Mouse (Mus musculus) limb, embryonic 11.5 days (tissue): ENCODE measurements around the gene Mllt10. TPM values are rescaled to one million over a fixed set of nuclear protein-coding genes. Genes with fewer than 3 reads are reported as not detected.

Experiments used
- ATAC-seq: fragments of 200-750 bp; cut with Nextera tagmentation; 2 replicates; pipeline ENCODE4 v1.8.0; 2017; ENCODE audit warnings: low read depth; ENCODE audit not compliant: insufficient number of reproducible peaks, low FRiP score, low TSS enrichment
- DNase-seq: peaks from one replicate; pipeline ENCODE4 v3.0.0-alpha.2; 2015; ENCODE audit warnings: low spot score
- H3K27ac ChIP-seq: fragments of 300-500 bp; sonication (generic); replicated peaks from 2 replicates; pipeline ENCODE4 v1.5.1; 2014; ENCODE audit warnings: low read depth, mild to moderate bottlenecking, low read length
- H3K27me3 ChIP-seq: fragments of 300-500 bp; sonication (generic); 2 replicates; pipeline ENCODE4 v1.6.1; 2014; ENCODE audit warnings: mild to moderate bottlenecking, low read length, mixed read lengths; ENCODE audit not compliant: control insufficient read depth, insufficient read depth
- H3K36me3 ChIP-seq: fragments of 300-500 bp; sonication (generic); 2 replicates; pipeline ENCODE4 v1.6.1; 2014; ENCODE audit warnings: mild to moderate bottlenecking, low read length, moderate library complexity, mixed read lengths; ENCODE audit not compliant: control insufficient read depth, insufficient read depth
- H3K4me1 ChIP-seq: fragments of 300-500 bp; sonication (generic); 2 replicates; pipeline ENCODE4 v1.6.1; 2014; ENCODE audit warnings: low read length, mixed read lengths; ENCODE audit not compliant: control insufficient read depth, insufficient read depth
- H3K4me2 ChIP-seq: fragments of 300-500 bp; sonication (generic); 2 replicates; pipeline ENCODE4 v1.6.1; 2014; ENCODE audit warnings: low read depth, mild to moderate bottlenecking, moderate library complexity; ENCODE audit not compliant: severe bottlenecking
- H3K4me3 ChIP-seq: fragments of 300-500 bp; sonication (generic); 2 replicates; pipeline ENCODE4 v1.5.1; 2014; ENCODE audit warnings: low read depth, low read length
- H3K9ac ChIP-seq: fragments of 300-500 bp; sonication (generic); 2 replicates; pipeline ENCODE4 v1.6.1; 2014; ENCODE audit warnings: mild to moderate bottlenecking, low read length
- H3K9me3 ChIP-seq: fragments of 300-500 bp; sonication (generic); 2 replicates; pipeline ENCODE4 v1.6.1; 2016; ENCODE audit warnings: low read length; ENCODE audit not compliant: control insufficient read depth
- WGBS: fragments of 180-500 bp; shearing (Covaris S2); extraction: QIAGEN DNeasy Blood & Tissue Kit; methylation state at CpG from one replicate; pipeline ENCODE4 v1.1.7; 2014; 5-methylcytosine and 5-hydroxymethylcytosine counted together
- polyA plus RNA-seq: library from polyadenylated mRNA; unstranded; fragments of >200 nt; fragmentation: Nextera tagmentation; extraction: Ambion mirVana; gene quantifications from 2 replicates; pipeline ENCODE4 v1.2.1, GENCODE M21; 2014

Mllt10 gene
- polyA plus RNA-seq, 1 experiment from 2014 or later = 46.3 TPM

DNA sequence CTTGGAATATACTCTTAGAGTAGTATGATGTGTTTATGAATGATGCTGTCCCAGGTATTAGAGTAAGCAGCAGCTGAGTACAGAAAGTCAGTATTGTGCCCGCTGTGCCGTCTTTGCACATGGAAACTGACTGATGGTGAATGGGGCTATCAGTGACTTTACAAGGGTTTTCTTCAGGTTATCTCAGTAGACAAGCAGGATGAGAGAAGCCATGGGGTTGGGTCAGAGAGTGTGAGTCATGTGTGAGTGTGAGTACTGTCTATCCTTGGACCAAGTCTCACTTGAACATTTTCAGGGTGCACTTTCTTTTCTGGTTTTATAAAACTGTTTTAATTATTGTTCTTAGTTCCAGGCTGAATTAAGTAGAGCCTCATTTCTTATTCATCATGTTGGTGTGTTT is 133.3 kb downstream of the Mllt10 start:
- Histone ChIP-seq H3K9me3 (no peaks in the 10 kb centered on the region), H3K27ac (no peak overlapping the region), H3K9ac (no peak overlapping the region), H3K36me3 (peaks cover 6% of the 10 kb centered on the region; the same call in 1 of the 2 replicates), H3K4me1 (no peaks in the 10 kb centered on the region), H3K4me2 (no peak overlapping the region), H3K27me3 (no peaks in the 10 kb centered on the region), H3K4me3 (no peak overlapping the region)
- 90% methylated on average over 2 of the region's 2 CpGs for WGBS
- ATAC-seq (no peak), DNase-seq (no peak)

DNA sequence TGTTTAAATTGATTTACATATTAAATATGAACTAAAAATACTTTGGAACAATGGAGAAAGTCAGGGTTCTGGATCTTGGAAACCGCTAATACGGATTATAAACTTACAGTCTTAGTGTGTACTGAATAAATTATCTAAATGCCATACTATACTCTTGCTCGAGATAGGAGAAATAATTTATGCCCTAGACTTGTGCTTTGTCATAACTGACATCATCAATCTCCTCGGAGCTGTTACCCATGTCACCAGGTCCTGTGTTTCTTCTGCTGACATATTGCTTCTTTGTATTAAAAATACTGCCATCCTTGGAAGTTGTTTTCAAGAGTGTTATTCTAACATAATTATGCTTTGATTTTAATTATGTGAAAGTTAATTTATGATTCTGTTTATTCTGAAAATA is 140.2 kb downstream of the Mllt10 start:
- H3K4me2 ChIP-seq = no peak overlapping the region
- no peaks in the 10 kb centered on the region for H3K27me3 ChIP-seq
- no peak overlapping the region for H3K4me3 ChIP-seq
- 89% methylated on average over 4 of the region's 4 CpGs for WGBS
- ATAC-seq (no peak), DNase-seq (no peak)
- no peak overlapping the region for H3K9ac ChIP-seq
- no peaks in the 10 kb centered on the region for H3K9me3 ChIP-seq
- H3K36me3 ChIP-seq = peaks cover 6% of the 10 kb centered on the region; the same call in 1 of the 2 replicates
- no peaks in the 10 kb centered on the region for H3K4me1 ChIP-seq
- no peak overlapping the region for H3K27ac ChIP-seq

DNA sequence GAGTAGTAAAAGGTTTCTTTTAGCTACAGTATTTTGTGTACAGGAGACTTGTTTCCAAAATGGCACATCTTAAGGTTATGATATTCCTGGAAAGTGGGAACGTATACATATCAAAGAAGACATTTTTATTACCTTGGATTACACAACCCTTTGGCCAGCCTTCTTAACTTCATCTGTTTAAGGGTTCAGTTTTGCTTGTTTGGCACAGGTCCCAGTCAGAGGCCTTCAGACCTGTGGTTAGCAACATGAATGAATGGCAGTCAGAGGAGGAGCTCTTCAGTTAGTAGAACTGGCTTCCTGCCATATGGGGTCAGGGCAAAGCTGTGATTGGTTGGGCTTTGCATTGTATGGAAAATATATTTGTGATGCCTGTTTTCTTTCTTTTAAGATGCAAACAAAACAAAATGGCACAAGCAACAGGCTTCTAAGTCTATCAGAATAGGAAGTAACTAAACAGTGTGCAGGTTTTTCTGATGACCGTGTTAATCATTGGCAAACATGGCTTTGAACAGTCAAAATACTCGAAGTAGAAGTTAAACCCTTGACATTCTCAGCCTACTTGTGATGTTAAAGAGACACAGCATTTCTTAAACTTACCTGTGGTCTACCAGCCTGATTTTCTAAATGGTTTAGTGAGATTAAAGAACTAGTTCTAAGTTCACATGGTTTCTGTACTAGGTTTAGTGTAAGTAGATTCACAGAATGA is 140.8 kb downstream of the Mllt10 start:
- peaks cover 6% of the 10 kb centered on the region; the same call in 1 of the 2 replicates for H3K36me3 ChIP-seq
- ATAC-seq (no peak), DNase-seq (no peak)
- H3K9me3 ChIP-seq = no peaks in the 10 kb centered on the region
- WGBS = 83% methylated on average over 3 of the region's 3 CpGs
- no peak overlapping the region for H3K4me3 ChIP-seq
- H3K27me3 ChIP-seq = no peaks in the 10 kb centered on the region
- no peak overlapping the region for H3K9ac ChIP-seq
- H3K27ac ChIP-seq = no peak overlapping the region
- no peak overlapping the region for H3K4me2 ChIP-seq
- no peaks in the 10 kb centered on the region for H3K4me1 ChIP-seq

DNA sequence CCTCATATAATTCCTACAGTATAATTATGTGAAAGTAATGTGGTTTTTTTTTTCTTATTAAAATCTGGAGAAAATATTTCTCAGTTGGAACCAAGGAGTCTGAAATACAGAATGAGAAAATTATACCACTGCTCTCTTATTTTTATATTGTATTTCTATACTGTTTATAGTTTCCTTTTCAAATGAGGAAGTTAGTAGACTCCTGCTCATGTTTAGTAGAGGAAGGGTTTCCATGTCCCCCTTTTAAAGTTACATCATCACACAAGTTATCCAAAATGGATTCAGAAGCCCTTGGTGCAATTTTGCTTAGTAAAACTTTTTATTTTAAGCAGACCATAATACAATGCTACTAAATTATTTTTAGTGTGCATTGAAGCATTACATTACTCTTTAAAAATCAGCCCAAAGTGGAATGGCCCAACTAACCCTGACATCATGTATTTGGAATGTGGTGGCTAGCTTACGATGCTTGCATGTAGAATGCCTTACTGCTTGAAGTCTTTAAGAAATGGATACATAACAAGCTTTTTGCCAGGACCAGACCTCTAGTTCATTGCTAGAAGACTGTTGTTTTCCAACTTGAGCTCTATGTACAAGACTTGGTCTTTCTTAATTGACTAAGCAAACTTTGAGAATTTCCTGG is 146.9 kb downstream of the Mllt10 start:
- Histone ChIP-seq H3K4me1 (no peaks in the 10 kb centered on the region), H3K36me3 (peaks cover 17% of the 10 kb centered on the region; the same call in 1 of the 2 replicates), H3K4me3 (no peak overlapping the region), H3K27ac (no peak overlapping the region), H3K27me3 (no peaks in the 10 kb centered on the region), H3K9me3 (no peaks in the 10 kb centered on the region), H3K4me2 (no peak overlapping the region), H3K9ac (no peak overlapping the region)
- 93% methylated on average over 1 of the region's 1 CpGs for WGBS
- no peak for ATAC-seq
- no peak for DNase-seq

DNA sequence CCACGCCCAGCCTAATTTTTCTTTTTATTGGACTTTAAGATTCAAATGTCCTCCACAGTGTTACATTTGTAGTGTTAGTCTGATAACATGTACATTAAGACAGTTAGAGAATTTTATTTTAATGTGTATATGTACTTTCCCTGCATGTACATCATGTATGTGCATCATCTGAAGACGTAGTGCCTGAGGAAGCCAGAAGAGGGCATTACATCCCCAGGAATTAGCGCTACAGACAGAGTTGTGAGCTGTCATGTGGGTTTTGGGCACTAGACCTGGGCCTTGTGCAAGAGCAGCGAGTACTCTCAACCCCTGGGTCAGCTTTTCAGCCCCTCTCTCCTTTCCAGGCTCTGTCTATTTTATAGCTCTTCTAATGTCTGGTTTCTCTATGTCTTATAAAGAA is 147.9 kb downstream of the Mllt10 start:
- Histone ChIP-seq H3K27ac (no peak overlapping the region), H3K36me3 (peaks cover 15% of the 10 kb centered on the region; the same call in 1 of the 2 replicates), H3K27me3 (no peaks in the 10 kb centered on the region), H3K4me1 (no peaks in the 10 kb centered on the region), H3K4me3 (no peak overlapping the region), H3K9me3 (no peaks in the 10 kb centered on the region), H3K4me2 (no peak overlapping the region), H3K9ac (no peak overlapping the region)
- no peak for ATAC-seq
- WGBS = 96% methylated on average over 4 of the region's 4 CpGs
- DNase-seq = no peak

DNA sequence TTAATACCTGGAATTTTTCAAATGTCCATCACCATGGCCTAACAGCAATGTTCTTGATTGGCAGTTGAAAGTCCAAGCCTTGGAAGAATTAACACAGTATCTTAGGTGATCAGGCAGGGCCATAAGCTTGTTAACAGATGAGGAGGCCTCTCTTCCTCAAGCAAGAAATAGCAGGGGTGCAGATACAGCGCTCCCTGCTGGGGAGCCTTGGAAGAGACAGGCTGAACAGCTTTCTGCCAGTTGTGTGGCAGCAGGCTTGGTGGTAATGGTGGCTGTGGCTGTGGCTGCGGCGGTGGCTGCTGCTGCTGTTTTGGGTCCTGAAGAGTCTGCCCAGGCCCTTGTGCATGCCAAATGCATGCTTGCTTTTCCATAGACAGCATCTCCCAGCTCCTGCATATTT is 150.1 kb downstream of the Mllt10 start:
- DNase-seq (peak; percentile 76), ATAC-seq (no peak)
- no peak overlapping the region for H3K4me3 ChIP-seq
- no peaks in the 10 kb centered on the region for H3K9me3 ChIP-seq
- H3K27me3 ChIP-seq = no peaks in the 10 kb centered on the region
- no peak overlapping the region for H3K9ac ChIP-seq
- H3K27ac ChIP-seq = no peak overlapping the region
- WGBS = 78% methylated on average over 3 of the region's 3 CpGs
- H3K4me2 ChIP-seq = no peak overlapping the region
- peaks cover 19% of the 10 kb centered on the region for H3K36me3 ChIP-seq
- no peaks in the 10 kb centered on the region for H3K4me1 ChIP-seq

DNA sequence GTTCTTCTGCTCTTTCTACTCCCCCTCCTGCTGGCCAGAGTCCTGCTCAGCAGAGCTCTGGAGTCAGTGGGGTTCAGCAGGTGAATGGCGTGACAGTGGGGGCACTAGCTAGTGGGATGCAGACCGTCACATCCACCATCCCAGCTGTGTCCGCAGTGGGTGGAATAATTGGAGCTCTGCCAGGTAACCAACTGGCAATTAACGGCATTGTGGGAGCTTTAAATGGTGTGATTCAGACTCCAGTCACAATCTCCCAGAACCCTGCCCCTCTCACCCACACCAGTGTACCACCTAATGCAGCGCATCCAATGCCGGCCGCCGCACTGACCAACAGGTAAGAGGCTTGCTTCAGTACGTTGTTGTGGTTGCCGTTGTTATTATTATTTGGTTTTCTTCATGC is 151.8 kb downstream of the Mllt10 start:
- no peak overlapping the region for H3K9ac ChIP-seq
- no peaks in the 10 kb centered on the region for H3K27me3 ChIP-seq
- H3K4me2 ChIP-seq = no peak overlapping the region
- no peaks in the 10 kb centered on the region for H3K9me3 ChIP-seq
- WGBS = 87% methylated on average over 10 of the region's 10 CpGs
- H3K4me3 ChIP-seq = no peak overlapping the region
- no peak for ATAC-seq
- H3K27ac ChIP-seq = no peak overlapping the region
- H3K36me3 ChIP-seq = peaks cover 23% of the 10 kb centered on the region
- DNase-seq = no peak
- no peaks in the 10 kb centered on the region for H3K4me1 ChIP-seq

DNA sequence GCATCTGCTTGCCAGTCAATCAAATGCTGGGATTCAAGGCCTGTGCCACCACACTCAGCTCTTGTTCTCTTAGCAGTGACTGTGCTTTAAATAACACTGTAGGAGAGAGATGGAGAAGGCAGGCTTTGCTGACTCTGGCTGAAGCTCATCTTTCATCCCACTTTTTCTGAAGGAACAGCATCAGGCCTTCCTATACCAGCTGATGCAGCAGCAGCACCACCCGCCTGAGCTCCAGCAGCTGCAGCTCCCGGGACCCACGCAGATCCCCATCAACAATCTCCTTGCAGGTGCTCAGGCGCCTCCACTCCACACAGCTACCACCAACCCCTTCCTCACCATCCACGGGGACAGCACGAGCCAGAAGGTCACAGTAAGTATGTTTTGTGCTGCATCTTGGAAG is 153.5 kb downstream of the Mllt10 start:
- Histone ChIP-seq H3K9ac (no peak overlapping the region), H3K27me3 (no peaks in the 10 kb centered on the region), H3K4me3 (no peak overlapping the region), H3K9me3 (no peaks in the 10 kb centered on the region), H3K4me1 (no peaks in the 10 kb centered on the region), H3K27ac (no peak overlapping the region), H3K4me2 (no peak overlapping the region), H3K36me3 (peaks cover 19% of the 10 kb centered on the region)
- DNase-seq = no peak
- ATAC-seq = no peak
- WGBS = 88% methylated on average over 6 of the region's 6 CpGs
